Mouse (Mus musculus): ENCODE measurements around the gene Hbs1l.
"Not testable (repeated sequence)": the region's sequence is repeated elsewhere in the genome, so short reads cannot be mapped to it uniquely, and the experiment has no call there.

Hbs1l gene

DNA sequence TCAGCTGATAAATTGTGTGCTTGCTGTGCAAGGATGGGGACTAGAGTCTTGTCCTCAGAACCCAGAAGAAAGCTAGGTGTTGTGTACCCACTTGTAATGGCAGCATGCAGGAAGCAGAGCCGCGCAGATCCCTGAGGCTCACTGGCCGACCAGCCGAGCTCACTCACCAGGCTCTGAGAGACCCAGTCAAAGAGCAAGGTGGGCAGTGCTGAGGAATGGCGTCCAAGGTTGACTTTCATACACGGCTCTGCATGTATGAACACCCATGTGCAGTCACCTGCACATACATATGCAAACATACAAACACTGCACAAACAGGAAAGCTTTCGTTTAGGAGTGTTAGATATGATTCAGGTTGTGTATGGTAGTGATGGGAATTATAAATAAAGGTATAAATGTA, 69.2 kb downstream of the Hbs1l start:
- DNase-seq, result no peak

DNA sequence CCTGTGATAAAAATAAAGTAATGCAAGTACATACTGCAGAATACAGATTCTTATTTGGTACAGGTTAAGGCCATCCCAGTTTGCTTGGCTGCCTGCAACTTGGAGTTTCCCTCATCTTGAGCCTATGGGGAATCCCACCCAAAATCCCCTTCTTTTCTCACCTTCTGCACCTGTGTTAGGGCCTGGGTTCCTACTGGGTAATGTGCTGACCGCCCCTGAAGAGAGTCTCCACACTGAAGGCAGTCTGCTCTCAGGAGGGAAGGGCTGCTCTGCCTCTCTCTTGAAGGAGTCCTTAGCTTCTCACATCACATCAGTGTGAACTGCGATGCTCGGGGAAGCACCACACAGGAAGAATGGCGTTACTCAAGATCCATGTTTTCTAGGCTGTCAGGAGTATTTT, 70.1 kb downstream of the Hbs1l start:
- no peak for DNase-seq

DNA sequence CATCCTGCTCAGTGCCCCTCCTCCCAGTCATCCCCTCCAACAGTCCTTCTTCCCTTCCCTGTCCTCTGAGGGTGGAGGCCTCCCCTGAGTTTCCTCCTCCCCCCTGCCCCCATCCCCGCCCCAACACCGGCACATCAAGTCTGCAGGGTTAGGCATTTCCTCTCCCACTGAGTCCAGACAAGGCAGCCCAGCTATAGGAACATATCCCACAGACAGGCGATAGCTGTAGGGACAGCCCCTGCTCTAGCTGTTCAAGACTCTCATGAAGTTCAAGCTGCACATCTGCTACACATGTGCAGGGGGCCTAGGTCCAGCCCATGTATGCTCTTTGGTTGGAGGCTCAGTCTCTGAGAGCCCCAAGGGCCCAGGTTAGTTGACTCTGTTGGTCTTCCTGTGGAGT, 70.7 kb downstream of the Hbs1l start:
- no peak for DNase-seq

DNA sequence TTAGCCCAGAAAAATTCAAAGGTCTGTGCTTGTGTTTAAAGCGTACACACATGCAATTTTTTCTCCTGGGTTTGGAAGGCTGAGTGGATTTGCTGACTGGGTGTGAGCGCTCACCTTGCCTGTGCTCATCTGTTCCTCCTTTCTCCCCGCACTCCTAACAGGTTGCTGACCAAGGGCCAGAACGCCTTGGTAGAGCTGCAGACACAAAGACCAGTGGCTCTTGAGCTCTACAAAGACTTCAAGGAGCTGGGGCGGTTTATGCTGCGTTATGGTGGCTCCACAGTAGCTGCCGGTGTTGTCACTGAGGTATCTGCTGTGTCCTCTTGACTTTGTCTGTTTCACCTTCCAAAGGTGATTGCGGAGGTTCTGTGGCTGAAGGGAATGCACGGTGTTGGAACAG, 71.7 kb downstream of the Hbs1l start:
- no peak for DNase-seq

DNA sequence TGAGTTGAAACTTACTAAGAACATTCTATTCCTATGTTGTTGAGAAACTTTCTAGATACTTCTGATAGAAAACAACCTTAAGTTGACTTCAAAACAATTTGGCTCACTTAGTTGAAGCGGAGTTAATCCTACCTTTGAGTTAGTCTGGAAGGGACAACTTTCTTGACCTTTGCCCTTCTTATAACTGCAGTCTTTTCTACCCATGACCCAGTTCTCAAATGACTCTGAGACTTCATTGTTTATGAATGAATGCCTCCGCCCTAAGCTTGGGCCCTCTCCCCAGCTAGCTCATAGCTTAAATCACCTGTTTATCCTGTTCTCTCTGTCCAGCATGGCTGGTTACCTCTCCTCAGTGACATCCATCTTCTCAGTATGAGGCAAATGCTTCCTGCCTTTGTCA, 73.8 kb downstream of the Hbs1l start:
- DNase-seq, result no peak

DNA sequence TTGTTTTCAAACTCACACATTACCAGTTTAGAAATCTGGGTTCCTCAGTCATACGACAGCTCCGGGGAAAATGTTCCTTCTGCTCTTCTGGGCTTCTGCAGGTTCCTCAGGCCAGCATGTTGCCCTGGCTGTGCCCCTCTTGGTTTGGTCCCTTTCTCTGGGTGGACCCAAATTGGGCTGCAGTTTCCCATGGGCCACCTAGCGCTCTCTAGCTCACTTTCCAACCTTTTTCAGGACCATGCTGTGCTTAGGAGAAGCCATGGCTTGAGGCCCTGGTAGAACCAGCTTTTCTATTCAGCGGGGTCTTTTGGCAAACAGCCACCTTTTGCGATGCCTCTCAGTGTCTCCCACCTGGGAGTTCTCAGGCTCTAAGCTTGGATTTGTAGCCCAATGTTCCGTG, 76.5 kb downstream of the Hbs1l start:
- no peak for DNase-seq

DNA sequence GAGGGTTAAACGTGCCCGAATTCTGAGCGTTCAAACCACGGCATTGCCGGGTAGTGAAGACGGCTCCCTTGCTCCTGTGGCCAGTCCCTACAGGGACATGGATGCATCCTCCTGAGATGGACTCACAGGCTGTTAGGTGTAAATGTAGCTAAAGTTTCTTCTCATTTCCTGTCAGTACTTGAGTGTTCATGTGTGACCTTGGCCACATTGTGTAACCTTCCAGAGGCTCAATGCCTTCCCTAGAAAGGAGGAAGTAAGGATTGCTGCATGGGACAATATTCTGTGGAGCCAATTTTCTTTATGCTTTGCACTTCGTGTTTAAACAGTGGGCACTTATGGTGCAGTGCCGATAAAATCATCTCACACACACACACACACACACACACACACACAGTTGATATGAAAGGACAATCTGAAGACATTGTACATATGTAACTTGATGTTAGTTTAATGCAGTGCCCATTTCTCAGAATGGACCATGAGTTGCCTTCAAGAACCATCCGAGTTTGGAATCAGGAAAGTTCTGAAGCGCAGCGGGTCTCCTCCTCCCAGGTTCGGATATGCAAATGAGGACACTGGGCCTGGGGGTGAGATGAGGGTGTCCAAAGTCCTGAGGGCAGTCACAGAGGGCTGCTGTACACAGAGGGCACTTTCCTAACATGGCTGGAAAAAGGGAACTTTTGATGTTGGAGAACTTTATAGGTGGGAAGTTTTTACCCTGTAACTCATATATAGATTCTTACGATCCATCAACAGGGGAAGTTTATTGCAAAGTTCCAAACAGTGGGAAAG, 81.1 kb downstream of the Hbs1l start, which contains the start of gene Aldh8a1:
Aldh8a1 (plus strand) TSS at position 610 of the 792 bp plus-strand sequence.
- no peak for DNase-seq

DNA sequence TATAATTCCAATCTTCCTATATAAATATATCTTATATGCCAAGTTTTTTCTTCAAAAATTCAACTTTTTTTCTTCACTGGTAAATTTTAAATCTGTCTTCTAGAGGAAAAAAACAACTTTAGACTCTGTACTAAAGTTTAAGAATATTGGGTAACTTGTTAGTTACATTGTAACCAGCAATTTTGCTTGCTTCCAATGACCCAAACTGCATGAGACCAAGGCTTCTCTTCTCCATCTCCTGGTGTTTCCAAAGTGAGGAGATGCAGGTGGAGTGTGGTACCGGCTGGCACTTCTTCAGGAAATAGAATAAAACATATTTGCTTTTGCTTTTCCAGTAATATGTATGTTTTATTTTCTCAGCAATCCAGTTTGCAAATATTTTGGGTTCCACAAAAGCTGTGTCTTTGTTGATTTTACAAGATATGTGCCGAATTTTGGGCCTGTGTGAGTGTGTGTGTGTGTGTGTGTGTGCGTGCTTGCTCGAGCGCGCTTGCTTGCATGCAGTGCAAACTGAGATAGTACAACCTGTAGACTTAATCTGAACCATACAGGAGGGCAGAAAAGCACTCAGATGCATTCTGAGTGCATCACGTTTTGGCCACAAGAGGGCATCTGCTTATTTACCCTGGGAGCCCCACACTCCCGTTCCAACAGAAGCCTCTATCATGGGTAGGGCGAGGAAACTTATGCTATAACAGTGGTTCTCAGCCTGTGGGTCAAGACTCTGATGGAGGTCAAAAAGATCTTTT, 82.6 kb downstream of the Hbs1l start:
- no peak for DNase-seq

DNA sequence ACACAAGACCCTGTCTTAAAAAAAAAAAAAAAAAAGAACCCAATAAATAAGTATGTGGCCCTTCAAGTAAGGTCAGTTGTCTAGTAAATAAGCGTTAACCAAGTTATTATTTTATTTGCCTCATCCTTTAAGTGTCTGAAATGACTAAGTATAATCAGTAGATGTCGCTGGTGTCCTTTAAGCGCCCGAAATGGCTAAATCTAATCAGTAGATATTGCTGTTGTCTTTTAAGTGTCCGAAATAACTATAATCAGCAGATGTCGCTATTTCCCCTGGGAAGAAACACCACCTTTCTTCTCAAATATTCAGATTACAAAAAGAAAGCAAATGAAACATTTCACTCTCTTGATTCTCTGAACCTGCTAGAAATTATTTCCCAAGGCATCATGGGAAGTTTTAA, 87.1 kb downstream of the Hbs1l start:
- peak; percentile 69 for DNase-seq

DNA sequence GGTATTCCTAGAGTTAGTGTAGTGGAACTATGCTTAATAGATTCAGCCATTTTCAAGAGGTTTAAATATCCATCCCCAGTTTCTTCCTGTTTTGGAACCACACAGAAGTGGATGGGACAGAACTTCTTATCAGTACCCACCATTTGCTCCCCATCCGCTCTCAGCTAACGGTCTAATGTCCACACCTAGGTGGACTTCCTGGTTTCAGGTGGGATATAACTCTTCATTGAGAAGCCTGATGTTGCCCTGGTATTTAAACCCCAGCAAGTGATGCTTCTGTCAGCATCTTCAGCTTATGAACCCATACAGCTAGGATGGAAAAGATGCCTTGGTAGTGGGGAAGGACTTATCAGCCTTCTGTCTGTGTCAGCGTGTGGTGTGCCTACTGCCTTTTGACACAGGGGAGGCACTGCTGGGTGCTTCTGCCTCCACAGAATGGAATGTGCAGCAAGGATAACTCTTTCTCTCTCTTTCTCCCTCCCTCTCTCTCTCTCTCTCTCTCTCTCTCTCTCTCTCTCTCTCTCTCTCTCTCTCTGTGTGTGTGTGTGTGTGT, 89.4 kb downstream of the Hbs1l start:
- DNase-seq, result no peak

DNA sequence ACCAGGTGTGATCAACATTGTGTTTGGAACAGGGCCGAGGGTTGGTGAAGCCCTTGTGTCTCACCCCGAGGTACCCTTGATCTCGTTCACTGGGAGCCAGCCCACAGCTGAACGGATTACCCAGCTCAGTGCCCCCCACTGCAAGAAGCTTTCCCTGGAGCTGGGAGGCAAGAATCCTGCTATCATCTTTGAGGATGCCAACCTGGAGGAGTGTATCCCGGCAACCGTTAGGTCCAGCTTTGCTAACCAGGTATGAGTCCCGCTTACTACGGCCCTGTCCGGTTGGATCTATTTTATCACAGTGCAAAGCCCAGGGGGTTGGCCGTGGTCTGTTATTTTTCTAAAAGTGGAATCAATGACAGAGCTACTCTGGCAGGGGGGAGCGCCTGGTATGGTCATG, 93.3 kb downstream of the Hbs1l start:
- DNase-seq, result no peak

DNA sequence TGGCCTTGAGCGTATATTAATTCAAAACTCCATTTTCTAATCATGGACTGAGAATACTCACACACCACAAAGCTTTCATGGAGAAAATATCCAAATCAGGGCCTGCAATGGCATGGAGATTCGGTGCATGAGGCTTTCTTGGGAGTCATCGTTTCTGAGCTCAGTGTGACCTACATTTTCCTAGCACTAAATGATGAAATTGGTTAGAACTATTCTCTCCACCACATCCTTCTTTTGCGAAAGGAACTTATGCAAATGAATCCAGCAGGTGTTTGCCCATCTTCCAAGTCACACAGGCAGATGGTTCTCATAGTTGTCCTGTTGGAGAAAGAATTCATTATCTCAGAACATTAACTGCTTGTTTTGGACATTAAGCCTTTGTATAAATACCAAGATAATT, 94.7 kb downstream of the Hbs1l start:
- no peak for DNase-seq

DNA sequence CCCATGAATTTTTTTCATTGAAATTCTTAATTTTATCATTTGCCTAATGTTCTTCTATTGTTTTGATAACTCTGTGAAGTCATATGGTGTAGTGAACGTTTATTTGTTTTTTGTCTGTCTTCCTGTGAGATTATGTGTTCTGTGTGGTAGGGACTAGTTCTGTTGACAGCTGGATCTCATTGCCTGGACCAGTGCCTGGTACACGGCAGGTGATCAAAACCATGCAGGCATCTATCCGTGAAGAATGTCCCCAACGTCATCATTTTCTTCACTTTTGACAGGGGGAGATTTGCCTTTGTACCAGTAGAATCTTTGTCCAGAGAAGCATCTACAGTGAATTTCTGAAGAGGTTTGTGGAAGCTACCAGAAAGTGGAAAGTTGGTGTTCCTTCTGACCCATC, 95.5 kb downstream of the Hbs1l start:
- DNase-seq, result no peak

DNA sequence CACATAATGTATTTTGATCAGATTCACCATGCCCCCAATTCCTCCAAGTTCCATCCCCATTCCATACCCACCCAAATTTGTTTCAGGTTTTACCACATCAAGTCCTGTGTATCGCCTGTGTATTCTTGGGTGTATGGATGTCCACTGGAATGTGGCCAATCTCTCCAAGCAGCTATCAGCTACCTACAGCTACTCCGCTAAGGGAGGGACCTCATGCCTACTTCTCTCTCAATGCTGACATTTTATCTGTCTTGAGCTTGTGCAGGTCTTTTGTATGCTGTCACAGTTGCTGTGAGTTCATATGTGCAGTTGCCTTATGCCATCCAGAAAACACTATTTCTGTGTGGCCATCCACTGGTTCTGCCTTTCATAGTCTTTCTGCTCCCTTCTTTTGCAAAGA, 97.6 kb downstream of the Hbs1l start:
- no peak for DNase-seq

DNA sequence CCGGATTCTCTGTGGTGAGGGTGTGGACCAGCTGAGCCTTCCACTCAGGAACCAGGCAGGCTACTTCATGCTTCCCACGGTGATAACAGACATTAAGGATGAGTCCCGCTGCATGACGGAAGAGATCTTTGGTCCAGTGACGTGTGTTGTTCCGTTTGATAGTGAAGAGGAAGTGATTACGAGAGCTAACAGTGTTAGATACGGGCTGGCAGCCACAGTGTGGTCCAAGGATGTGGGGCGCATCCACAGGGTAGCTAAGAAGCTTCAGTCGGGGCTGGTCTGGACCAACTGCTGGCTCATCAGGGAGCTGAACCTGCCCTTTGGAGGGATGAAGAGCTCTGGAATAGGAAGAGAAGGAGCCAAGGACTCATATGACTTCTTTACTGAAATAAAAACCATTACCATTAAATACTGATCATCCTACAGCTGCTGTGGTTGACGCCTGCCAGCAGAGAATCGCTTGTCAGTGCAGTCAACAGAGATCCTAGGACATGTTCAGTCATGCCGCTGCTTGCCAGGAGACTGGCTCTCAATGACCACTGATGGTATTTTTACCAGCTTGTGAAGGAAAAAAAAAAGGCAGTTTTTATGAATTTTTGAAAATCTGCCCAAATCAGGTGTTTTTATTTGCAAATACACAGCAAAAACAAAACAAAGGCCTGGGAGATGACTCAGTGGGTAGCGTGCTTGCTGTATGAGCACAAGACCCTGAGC, 99.8 kb downstream of the Hbs1l start:
- DNase-seq, result no peak

DNA sequence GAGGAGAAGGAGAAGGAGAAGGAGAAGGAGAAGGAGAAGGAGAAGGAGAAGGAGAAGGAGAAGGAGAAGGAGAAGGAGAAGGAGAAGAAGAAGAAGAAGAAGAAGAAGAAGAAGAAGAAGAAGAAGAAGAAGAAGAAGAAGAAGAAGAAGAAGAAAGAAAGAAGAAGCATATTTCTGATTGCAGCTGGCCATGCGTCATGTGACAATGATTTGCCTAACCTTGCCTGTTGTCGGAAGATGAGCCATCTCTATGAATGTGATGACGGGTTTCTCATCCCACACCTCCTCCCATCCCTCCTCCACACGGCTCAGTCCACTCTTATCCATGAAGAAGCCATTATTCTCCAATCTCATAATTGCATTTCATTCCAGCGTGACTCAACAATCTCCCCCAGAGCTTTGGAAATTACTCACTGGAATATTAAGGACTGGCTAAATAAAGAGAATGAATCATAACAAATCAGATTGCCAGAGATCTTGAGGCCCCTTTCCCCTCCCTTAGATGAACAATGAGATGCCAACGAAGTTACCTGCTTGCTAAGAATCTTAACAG, 103.2 kb downstream of the Hbs1l start:
- not testable (repeated sequence) for DNase-seq

DNA sequence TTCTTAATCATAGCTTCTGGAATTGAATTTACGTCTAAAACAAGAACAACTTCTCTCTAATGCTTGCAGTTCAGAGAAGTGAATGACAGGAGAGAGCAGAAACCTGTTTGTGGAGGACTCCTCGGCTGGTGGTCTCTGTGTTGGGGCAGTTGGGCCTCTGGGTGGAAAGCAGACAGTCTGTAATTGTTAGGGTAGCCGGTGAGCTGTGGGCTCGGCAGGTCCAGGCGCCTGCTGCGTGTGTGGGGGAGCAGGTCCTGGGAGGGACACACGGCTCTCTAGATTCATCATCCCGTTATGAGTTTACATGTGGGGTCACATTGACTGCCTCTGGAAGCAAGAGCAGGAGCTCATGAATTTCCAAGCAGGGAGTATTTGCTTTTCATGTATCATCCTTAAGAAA, 103.8 kb downstream of the Hbs1l start:
- DNase-seq, result no peak

DNA sequence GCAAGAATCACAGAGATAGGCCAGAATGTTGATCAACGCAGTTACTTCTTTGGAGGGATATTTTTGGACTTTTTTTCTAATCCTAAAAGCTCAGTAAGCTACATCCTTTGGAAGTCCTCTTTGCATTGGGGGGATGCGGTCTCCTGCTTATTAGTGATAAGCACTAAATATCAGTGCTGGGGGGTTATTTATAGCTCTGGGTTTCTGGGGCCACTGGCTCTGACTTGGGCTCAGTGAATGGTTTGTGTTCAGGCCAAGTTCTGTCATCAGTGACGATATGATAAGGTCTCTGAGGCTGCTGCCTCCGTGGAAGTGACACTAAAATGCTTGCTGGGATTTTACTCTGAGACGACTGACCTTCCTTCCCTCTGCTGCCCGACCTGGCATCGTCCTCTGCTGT, 104.3 kb downstream of the Hbs1l start:
- DNase-seq, result no peak

DNA sequence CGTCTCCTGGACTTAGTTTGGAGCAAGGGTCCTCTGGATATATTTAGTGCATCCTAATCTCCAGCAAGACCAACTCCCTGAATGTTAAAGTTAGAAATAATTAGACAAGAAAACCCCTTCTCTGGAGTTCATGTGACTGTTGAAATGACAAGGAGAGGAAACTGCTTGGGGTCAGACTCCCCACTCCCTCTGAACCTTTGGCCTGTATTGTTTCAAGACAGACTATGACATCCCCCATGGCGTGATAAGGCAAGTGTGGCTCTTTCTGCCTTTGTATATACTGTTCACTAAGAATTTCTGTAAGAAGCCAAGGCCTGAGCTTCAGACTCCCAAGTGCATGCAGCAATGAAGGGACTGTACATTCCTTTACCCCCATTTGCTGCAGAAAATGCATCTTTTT, 104.7 kb downstream of the Hbs1l start:
- no peak for DNase-seq

DNA sequence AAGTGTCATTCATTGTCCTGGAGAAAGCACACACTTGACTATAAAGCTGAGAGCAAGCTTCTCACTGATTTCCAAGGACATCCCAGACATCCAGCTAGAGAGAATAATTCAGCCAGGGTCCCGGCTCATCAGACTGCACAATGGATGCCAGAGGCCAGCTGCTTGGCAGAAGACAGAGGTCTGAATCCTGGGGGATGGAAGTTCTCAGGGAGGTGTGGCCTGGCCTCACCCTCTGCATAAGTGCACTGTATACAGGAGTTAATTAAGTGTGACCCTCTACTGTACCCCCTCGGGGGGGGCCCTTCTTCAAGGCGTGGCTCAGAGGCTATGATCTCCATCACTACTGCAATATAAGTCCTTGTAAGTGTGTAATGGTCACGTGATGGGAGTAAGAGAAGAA, 105.5 kb downstream of the Hbs1l start:
- no peak for DNase-seq

DNA sequence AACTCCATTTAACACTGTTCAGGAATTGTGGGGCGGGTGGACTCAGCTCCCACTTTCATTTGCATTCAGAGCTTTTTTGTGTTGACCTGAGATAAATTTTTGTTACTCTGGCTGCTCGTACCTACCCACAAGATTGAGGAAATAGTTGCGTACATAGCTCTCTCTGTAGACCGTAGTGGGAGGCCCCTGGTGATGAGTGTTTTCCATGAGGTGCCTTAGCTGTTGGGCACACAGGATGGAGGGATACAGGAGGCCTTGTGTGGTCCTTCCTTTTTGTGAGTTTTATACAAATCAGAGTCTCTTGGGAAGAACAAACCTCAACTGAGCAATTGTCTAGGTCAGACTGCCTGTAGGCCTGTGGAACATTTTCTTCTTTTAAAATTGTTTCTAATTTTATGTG, 109.0 kb downstream of the Hbs1l start:
- no peak for DNase-seq

DNA sequence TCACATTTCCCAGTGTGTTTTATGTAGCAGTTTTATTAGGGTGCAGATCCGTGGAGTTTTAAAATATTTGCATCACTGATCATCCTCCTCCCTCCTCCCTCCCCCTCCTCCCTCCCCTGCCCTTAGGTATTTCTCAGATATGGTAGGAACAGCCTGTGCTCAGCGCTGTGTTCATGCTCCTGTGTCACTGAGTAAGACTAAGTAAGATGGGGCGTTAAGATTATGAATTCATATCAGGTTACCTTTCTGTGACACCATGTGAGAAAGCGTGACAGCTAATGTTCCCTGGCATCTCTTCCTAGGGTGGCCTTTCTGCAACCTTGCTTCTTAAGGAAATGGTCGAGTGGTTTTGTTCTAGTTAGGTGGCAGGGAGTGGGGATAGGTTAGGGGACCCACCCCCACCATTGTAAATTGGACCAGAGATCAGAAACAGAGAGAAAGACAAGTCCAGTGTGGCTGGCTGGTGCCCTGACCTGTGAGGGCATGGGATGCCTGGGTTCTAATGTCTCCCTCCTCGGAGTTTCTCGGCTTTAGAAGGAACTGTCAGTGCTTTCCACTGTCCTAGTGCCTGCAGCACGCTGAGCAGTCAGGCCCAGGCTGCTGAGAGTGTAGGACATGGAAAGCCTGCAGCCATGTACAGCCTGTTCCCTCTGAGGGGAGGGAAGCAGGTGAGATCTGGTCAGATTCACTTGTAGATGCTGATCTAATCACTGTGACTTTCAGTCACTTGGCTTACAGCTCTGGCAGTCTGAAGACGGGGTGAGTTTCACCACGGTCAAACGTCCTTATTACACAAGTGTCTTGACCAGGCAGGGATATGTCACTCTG, 110.1 kb downstream of the Hbs1l start:
- DNase-seq, result no peak
